In genomic region chr4:58985157-58985648, GRCm38 (mm10) we compare ENCODE assay signal across 8 mouse cellular contexts. TPM values are rescaled to one million over a fixed set of nuclear protein-coding genes. Genes with fewer than 3 reads are reported as not detected.
DNase-seq lines count a peak whose midpoint lies in the region; ATAC-seq lines count a peak whose summit lies in the region.

No protein-coding gene starts in this region.

- H3K27ac ChIP-seq in heart, embryonic 12.5 days (ENCODE audit: poor library complexity, severe bottlenecking): no peak overlapping the region
- H3K27ac ChIP-seq in intestine, embryonic 16.5 days (ENCODE audit: low read length): no peak overlapping the region
- H3K27ac ChIP-seq in midbrain, embryonic 13.5 days: no peak overlapping the region

- H3K27me3 ChIP-seq in heart, embryonic 12.5 days (replicated peaks): peaks cover 10% of the 10 kb centered on the region
- H3K27me3 ChIP-seq in intestine, embryonic 16.5 days (replicated peaks; ENCODE audit: control insufficient read depth, insufficient read depth, low read length): no peaks in the 10 kb centered on the region
- H3K27me3 ChIP-seq in midbrain, embryonic 13.5 days: 0 out of 2 replicates have a peak, but pooled peaks cover 8% of the 10 kb centered on the region

- 14% methylated on average over 7 of the region's 7 CpGs for WGBS in heart, embryonic 12.5 days
- whole genome bisulfite sequencing in intestine, embryonic 16.5 days: 19% methylated on average over 7 of the region's 7 CpGs
- 26% methylated on average over 7 of the region's 7 CpGs for WGBS in midbrain, embryonic 13.5 days

- ATAC-seq in heart, embryonic 12.5 days (ENCODE audit: insufficient number of reproducible peaks, low FRiP score): no peak
- ATAC-seq in intestine, embryonic 16.5 days: peak; percentile 36
- peak; percentile 52 for ATAC-seq in midbrain, embryonic 13.5 days

- H3K9ac ChIP-seq in heart, embryonic 12.5 days: no peak overlapping the region
- no peak overlapping the region for H3K9ac ChIP-seq in intestine, embryonic 16.5 days (ENCODE audit: low read depth, low read length)
- no peak overlapping the region for H3K9ac ChIP-seq in midbrain, embryonic 13.5 days (replicated peaks)

- H3K36me3 ChIP-seq in heart, embryonic 12.5 days: no peaks in the 10 kb centered on the region
- no peaks in the 10 kb centered on the region for H3K36me3 ChIP-seq in intestine, embryonic 16.5 days (ENCODE audit: control insufficient read depth, insufficient read depth, low read length)
- H3K36me3 ChIP-seq in midbrain, embryonic 13.5 days: no peaks in the 10 kb centered on the region

- H3K4me3 ChIP-seq in heart, embryonic 12.5 days: no peak overlapping the region
- no peak overlapping the region for H3K4me3 ChIP-seq in intestine, embryonic 16.5 days (ENCODE audit: low read length)
- no peak overlapping the region for H3K4me3 ChIP-seq in midbrain, embryonic 13.5 days (replicated peaks)

- H3K4me2 ChIP-seq in heart, embryonic 12.5 days: no peak overlapping the region
- H3K4me2 ChIP-seq in intestine, embryonic 16.5 days (ENCODE audit: low read depth, low read length): no peak overlapping the region
- H3K4me2 ChIP-seq in midbrain, embryonic 13.5 days (replicated peaks): no peak overlapping the region

- DNase-seq in heart, adult 11 months: peak; percentile 94
- peak; percentile 65 to 81 for DNase-seq in cerebellum, adult 18-20 months
- peak; percentile 33 to 68 for DNase-seq in frontal cortex, postnatal 10 days (ENCODE audit: low spot score in 2 of 2)
- DNase-seq in left cerebral cortex, postnatal 36 days (ENCODE audit: low spot score in 2 of 2): peak; percentile 54 to 76
- DNase-seq in spleen, postnatal 10 days (ENCODE audit: low spot score in 2 of 2): peak; percentile 83 to 90

- intact Hi-C loops in left cerebral cortex, postnatal 36 days (cut with DNase I): loop anchor here (2.0 kb wide), 1 partner anchor 52 kb away; no protein-coding TSS in a partner anchor

- no peaks in the 10 kb centered on the region for H3K9me3 ChIP-seq in heart, embryonic 12.5 days (replicated peaks)
- no peaks in the 10 kb centered on the region for H3K9me3 ChIP-seq in intestine, embryonic 16.5 days (ENCODE audit: control insufficient read depth, low read length)
- no peaks in the 10 kb centered on the region for H3K9me3 ChIP-seq in midbrain, embryonic 13.5 days

- 0 out of 2 replicates have a peak, but pooled peaks cover 3% of the 10 kb centered on the region for H3K4me1 ChIP-seq in heart, embryonic 12.5 days (replicated peaks)
- H3K4me1 ChIP-seq in intestine, embryonic 16.5 days (ENCODE audit: control insufficient read depth, insufficient read depth, low read length): 0 out of 2 replicates have a peak, but pooled peaks cover 4% of the 10 kb centered on the region
- 0 out of 2 replicates have a peak, but pooled peaks cover 10% of the 10 kb centered on the region for H3K4me1 ChIP-seq in midbrain, embryonic 13.5 days (replicated peaks)

RNA-seq across cellular contexts. Expression of gene Ptgr1, which starts 1.7 kb away (rescaled TPM):
- 9.0 and 9.7 TPM in 2 replicates for polyA plus RNA-seq in heart, embryonic 12.5 days (2016; fragmentation: Nextera tagmentation; extraction: Ambion mirVana)
- 44.9 and 45.5 TPM in 2 replicates for polyA plus RNA-seq in intestine, embryonic 16.5 days (2015; fragmentation: Nextera tagmentation; extraction: Ambion mirVana)
- 1 to 10 TPM; 1.5 TPM for total RNA-seq in left cerebral cortex, postnatal 36 days (2021)
- polyA plus RNA-seq in midbrain, embryonic 13.5 days (2015; fragmentation: Nextera tagmentation; extraction: Ambion mirVana): 4.8 and 5.4 TPM in 2 replicates

RNA-seq across cellular contexts. Expression of gene Dnajc25, which starts 9.7 kb away (rescaled TPM):
- 12.3 and 14.1 TPM in 2 replicates for polyA plus RNA-seq in heart, embryonic 12.5 days (2016; fragmentation: Nextera tagmentation; extraction: Ambion mirVana)
- polyA plus RNA-seq in intestine, embryonic 16.5 days (2015; fragmentation: Nextera tagmentation; extraction: Ambion mirVana): 5.6 and 8.3 TPM in 2 replicates
- total RNA-seq in left cerebral cortex, postnatal 36 days (2021): 1 to 10 TPM; 5.7 to 6.1 TPM
- 6.0 and 7.5 TPM in 2 replicates for polyA plus RNA-seq in midbrain, embryonic 13.5 days (2015; fragmentation: Nextera tagmentation; extraction: Ambion mirVana)

RNA-seq across cellular contexts. Expression of gene Gm20503, which starts 17.8 kb away (rescaled TPM):
- polyA plus RNA-seq in heart, embryonic 12.5 days (2016; fragmentation: Nextera tagmentation; extraction: Ambion mirVana): 14.6 and 17.5 TPM in 2 replicates
- polyA plus RNA-seq in intestine, embryonic 16.5 days (2015; fragmentation: Nextera tagmentation; extraction: Ambion mirVana): 9.3 and 10.8 TPM in 2 replicates
- total RNA-seq in left cerebral cortex, postnatal 36 days (2021): 1 to 10 TPM; 2.1 to 3.3 TPM
- 6.8 and 9.5 TPM in 2 replicates for polyA plus RNA-seq in midbrain, embryonic 13.5 days (2015; fragmentation: Nextera tagmentation; extraction: Ambion mirVana)

RNA-seq across cellular contexts. Expression of gene Zkscan16, which starts 41.8 kb away (rescaled TPM):
- 0.38 and 0.62 TPM in 2 replicates for polyA plus RNA-seq in heart, embryonic 12.5 days (2016; fragmentation: Nextera tagmentation; extraction: Ambion mirVana)
- polyA plus RNA-seq in intestine, embryonic 16.5 days (2015; fragmentation: Nextera tagmentation; extraction: Ambion mirVana): 0.16 and 0.29 TPM in 2 replicates
- total RNA-seq in left cerebral cortex, postnatal 36 days (2021): 10 to 100 TPM; 49.5 to 49.8 TPM
- polyA plus RNA-seq in midbrain, embryonic 13.5 days (2015; fragmentation: Nextera tagmentation; extraction: Ambion mirVana): 0.77 and 0.95 TPM in 2 replicates

RNA-seq across cellular contexts. Expression of gene Gng10, which starts 49.7 kb away (rescaled TPM):
- polyA plus RNA-seq in heart, embryonic 12.5 days (2016; fragmentation: Nextera tagmentation; extraction: Ambion mirVana): 38.8 and 47.7 TPM in 2 replicates
- polyA plus RNA-seq in intestine, embryonic 16.5 days (2015; fragmentation: Nextera tagmentation; extraction: Ambion mirVana): 76.5 and 86.1 TPM in 2 replicates
- total RNA-seq in left cerebral cortex, postnatal 36 days (2021): 10 to 100 TPM; 66.3 to 72.7 TPM
- 123 and 145 TPM in 2 replicates for polyA plus RNA-seq in midbrain, embryonic 13.5 days (2015; fragmentation: Nextera tagmentation; extraction: Ambion mirVana)
